Mouse (Mus musculus): ENCODE measurements around the gene Adam33. TPM values are rescaled to one million over a fixed set of nuclear protein-coding genes. Genes with fewer than 3 reads are reported as not detected.

Adam33 gene
- polyA plus RNA-seq, 1 experiment from 2014 or later, result 9.8 TPM

DNA sequence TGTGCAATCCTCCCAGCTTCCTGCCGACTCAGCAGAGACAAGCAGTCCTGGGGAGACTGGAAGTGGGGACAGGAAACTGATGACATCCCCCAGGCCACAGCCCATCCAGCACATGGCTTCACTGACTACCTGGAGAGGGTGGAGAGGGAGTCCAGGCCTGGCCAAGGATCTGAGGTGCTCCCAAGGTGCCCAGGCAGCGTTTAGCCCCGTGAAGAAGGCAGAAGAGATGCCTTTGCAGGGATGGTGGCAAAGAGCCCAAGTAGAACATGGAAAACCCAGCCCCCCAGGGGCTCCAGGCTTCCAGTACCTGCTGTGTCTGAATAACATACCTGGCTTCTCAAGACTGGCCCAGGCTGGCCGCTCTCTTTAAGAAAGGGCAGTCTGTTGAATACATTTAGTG, 25.0 kb upstream of the Adam33 start:
- no peak for ATAC-seq (ENCODE audit: insufficient number of reproducible peaks, low FRiP score)
- WGBS, result 73% methylated on average over 4 of the region's 4 CpGs
- H3K36me3 ChIP-seq, result no peaks in the 10 kb centered on the region
- H3K4me3 ChIP-seq, result no peak overlapping the region
- H3K4me1 ChIP-seq (replicated peaks), result 0 out of 2 replicates have a peak, but pooled peaks cover 3% of the 10 kb centered on the region
- no peak overlapping the region for H3K4me2 ChIP-seq
- H3K27ac ChIP-seq (ENCODE audit: poor library complexity, severe bottlenecking), result no peak overlapping the region
- no peak overlapping the region for H3K9ac ChIP-seq
- H3K9me3 ChIP-seq (replicated peaks), result no peaks in the 10 kb centered on the region
- H3K27me3 ChIP-seq (replicated peaks), result peaks cover 8% of the 10 kb centered on the region; the same call in 1 of the 2 replicates

DNA sequence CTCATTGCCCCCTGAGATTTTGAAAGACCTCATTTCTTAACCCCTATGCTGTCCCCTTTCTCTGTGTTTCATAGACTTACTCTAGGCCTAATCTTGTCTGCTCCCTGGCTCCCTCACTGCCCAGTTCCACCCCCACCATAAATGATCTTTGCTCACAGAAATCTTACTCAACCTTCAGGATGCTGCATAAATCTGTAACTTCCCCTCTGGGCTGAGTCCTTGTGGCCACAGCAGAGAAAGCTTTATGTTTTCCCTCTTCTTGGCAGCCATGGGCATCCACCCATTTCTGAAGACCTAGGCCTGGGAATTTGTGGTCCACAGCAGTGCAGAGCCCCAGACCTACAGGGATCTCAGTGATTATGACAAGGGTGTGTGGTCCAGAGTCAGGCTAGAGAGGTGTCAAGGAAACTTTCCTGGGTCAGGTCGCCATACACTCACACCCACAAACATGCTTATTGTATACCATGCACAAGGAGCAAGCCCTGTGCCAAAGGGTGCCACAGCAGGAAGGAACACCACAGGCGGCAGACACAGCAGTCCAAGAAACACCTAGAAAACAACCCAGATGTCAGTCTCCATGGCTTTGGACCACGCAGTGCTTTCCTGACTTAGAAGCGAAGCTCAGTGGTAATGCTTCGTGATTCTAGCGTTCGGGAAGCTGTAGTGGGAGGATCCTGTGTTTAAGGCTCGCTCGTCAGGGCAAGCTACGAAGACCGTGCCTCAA, 23.2 kb upstream of the Adam33 start, which contains the start of gene Siglec1:
TSS of gene Siglec1 (minus strand) at position 99 of the 724 bp plus-strand sequence.
- H3K9ac ChIP-seq, result no peak within 1 kb of the TSS
- WGBS, result 83% methylated on average over 11 of the region's 11 CpGs
- no peaks in the 10 kb centered on the region for H3K9me3 ChIP-seq (replicated peaks)
- no peak within 1 kb of the TSS for H3K4me2 ChIP-seq
- H3K27me3 ChIP-seq (replicated peaks), result peaks cover 8% of the 10 kb centered on the region; the same call in 1 of the 2 replicates
- H3K36me3 ChIP-seq, result no peaks in the 10 kb centered on the region
- H3K4me1 ChIP-seq (replicated peaks), result 0 out of 2 replicates have a peak, but pooled peaks cover 3% of the 10 kb centered on the region
- no peak within 1 kb of the TSS for H3K4me3 ChIP-seq
- no peak within 1 kb of the TSS for H3K27ac ChIP-seq (ENCODE audit: poor library complexity, severe bottlenecking)
- no peak for ATAC-seq (ENCODE audit: insufficient number of reproducible peaks, low FRiP score)

DNA sequence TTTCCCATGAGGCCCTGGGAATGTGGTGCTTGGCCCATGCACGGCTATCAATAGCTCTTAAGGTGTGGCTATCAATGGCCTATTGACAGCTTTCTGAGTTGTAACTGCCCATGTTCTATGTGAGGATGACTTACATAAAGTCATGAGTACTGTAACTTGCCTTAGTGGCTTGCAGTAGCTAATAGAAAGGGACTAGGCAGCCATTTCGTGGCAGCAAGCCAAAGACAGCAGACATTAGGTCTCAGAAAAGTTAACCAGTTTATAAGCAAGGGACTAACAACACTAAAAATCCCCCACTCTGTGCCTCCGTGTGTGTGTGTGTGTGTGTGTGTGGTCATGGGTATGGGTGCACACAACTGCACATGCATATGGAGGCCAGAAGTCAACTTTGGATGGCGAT, 20.6 kb upstream of the Adam33 start:
- WGBS, result 79% methylated on average over 4 of the region's 4 CpGs
- Histone ChIP-seq H3K27ac (ENCODE audit: poor library complexity, severe bottlenecking) (no peak overlapping the region), H3K4me1 (replicated peaks) (0 out of 2 replicates have a peak, but pooled peaks cover 3% of the 10 kb centered on the region), H3K4me3 (no peak overlapping the region), H3K36me3 (no peaks in the 10 kb centered on the region), H3K4me2 (no peak overlapping the region), H3K9ac (no peak overlapping the region), H3K9me3 (replicated peaks) (no peaks in the 10 kb centered on the region), H3K27me3 (replicated peaks) (peaks cover 20% of the 10 kb centered on the region; the same call in 1 of the 2 replicates)
- no peak for ATAC-seq (ENCODE audit: insufficient number of reproducible peaks, low FRiP score)

DNA sequence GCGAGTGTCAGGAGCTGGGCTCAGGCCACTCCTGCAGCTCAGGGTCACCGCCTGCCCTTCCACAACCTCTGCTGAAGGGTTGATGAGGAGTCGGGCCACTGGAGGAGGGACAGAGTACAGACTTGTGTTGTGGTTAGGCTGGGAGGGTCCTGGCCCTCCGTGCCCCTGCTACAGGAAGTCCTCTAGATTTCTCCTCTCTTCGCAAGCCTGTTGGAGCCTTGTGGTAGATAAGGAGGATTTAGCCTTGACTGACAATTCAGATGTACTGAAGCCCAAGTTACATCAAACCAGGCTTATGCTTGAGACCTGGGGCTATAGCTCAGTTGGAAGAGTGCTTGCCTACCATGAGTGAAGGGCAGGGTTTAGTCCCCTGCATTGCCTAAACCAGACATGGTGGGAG, 16.9 kb upstream of the Adam33 start:
- Histone ChIP-seq H3K27me3 (replicated peaks) (peaks cover 18% of the 10 kb centered on the region; the same call in 1 of the 2 replicates), H3K36me3 (no peaks in the 10 kb centered on the region), H3K4me3 (no peak overlapping the region), H3K4me2 (no peak overlapping the region), H3K9ac (no peak overlapping the region), H3K4me1 (replicated peaks) (no peaks in the 10 kb centered on the region), H3K9me3 (replicated peaks) (no peaks in the 10 kb centered on the region), H3K27ac (ENCODE audit: poor library complexity, severe bottlenecking) (no peak overlapping the region)
- ATAC-seq (ENCODE audit: insufficient number of reproducible peaks, low FRiP score), result no peak
- WGBS, result 47% methylated on average over 5 of the region's 5 CpGs

DNA sequence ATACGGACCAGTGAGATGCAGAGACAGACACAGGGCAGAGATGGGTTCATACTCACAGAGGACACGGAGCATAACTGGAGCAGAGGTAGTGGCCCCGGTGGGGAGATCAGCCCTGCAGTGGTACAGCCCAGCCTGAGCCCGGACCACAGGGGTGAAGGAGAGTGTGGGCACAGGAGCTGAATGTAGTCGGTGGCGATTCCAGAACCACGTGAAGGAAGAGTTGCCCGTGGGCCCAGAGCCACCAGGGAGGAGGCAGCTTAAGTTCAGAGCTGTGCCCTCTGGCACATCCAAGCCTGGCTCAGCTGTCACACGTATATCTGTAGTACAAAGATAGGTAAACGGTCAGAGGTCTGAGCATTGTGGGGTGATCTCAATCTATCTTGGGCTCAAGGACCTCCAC, 8.9 kb upstream of the Adam33 start:
- H3K4me1 ChIP-seq (replicated peaks), result no peaks in the 10 kb centered on the region
- no peaks in the 10 kb centered on the region for H3K9me3 ChIP-seq (replicated peaks)
- no peak overlapping the region for H3K27ac ChIP-seq (ENCODE audit: poor library complexity, severe bottlenecking)
- no peak for ATAC-seq (ENCODE audit: insufficient number of reproducible peaks, low FRiP score)
- no peak overlapping the region for H3K4me2 ChIP-seq
- peaks cover 16% of the 10 kb centered on the region; the same call in 1 of the 2 replicates for H3K27me3 ChIP-seq (replicated peaks)
- WGBS, result 80% methylated on average over 10 of the region's 10 CpGs
- H3K4me3 ChIP-seq, result no peak overlapping the region
- H3K36me3 ChIP-seq, result no peaks in the 10 kb centered on the region
- H3K9ac ChIP-seq, result no peak overlapping the region

DNA sequence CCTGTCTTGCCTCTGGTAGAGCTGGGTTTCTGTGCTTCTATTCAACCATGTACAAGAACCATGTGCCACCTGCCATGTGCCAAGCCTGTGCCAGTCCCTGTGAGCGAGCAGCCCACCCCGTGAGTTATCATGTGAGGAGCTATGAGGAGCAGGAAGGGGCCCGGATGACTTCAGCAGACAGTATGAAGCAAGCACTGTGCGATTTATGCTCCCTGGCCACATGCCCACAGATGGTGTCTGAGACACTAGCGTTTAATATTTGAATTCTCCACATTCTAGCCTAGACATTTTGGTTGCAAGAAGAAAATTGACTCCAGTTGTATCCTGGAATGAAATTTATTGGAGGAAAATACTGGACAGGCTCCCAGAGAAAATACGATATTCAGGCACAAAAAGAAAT, 3.9 kb upstream of the Adam33 start:
- no peak overlapping the region for H3K27ac ChIP-seq (ENCODE audit: poor library complexity, severe bottlenecking)
- H3K9ac ChIP-seq, result no peak overlapping the region
- H3K36me3 ChIP-seq, result no peaks in the 10 kb centered on the region
- H3K4me3 ChIP-seq, result no peak overlapping the region
- H3K27me3 ChIP-seq (replicated peaks), result peaks cover 55% of the 10 kb centered on the region
- H3K4me2 ChIP-seq, result no peak overlapping the region
- ATAC-seq (ENCODE audit: insufficient number of reproducible peaks, low FRiP score), result no peak
- H3K9me3 ChIP-seq (replicated peaks), result no peaks in the 10 kb centered on the region
- WGBS, result 66% methylated on average over 6 of the region's 6 CpGs
- H3K4me1 ChIP-seq (replicated peaks), result peaks cover 12% of the 10 kb centered on the region

DNA sequence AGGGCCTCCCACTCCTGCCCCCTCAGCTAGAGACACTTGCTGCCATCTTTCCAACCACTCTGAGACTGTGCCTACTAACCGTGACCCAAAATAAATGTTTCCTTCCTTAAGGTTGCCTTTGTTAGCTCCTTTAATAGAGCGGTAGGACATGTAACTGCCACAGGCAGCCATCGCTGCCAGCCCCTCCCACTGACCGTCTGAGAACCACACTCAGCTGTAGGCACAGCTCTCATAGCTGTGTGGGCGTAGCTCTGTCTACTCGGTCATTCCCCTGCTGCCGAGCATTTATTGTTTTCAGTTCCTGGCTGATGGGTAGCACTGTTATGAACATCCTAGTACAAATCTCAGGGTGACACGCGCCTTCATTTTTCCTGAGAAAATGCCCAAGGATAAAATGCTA, 2.7 kb upstream of the Adam33 start:
- Histone ChIP-seq H3K4me1 (replicated peaks) (peaks cover 18% of the 10 kb centered on the region), H3K4me3 (no peak overlapping the region), H3K27me3 (replicated peaks) (peaks cover 60% of the 10 kb centered on the region), H3K4me2 (no peak overlapping the region), H3K27ac (ENCODE audit: poor library complexity, severe bottlenecking) (no peak overlapping the region), H3K36me3 (no peaks in the 10 kb centered on the region), H3K9ac (no peak overlapping the region), H3K9me3 (replicated peaks) (no peaks in the 10 kb centered on the region)
- WGBS, result 65% methylated on average over 9 of the region's 9 CpGs
- no peak for ATAC-seq (ENCODE audit: insufficient number of reproducible peaks, low FRiP score)

DNA sequence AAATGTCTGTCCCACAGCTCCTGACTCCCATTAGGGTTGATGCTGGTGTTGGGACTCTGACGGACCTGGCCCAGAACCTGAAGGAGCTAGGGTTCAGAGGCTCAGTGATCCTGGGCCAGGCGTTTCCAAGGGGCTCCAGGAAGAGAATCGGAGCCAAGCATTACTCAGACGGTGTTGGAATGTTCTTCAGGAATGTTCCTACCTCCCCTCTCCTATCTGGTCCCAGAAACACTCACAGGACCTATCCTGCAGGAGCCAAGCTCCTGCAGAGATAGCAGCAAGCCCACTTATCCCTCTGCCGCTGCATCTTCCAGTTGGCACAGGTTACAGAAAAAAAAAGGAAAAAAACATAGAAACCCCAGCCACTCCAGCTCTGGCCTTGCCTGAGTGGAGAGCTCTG, 2.0 kb downstream of the Adam33 start:
- Histone ChIP-seq H3K27ac (ENCODE audit: poor library complexity, severe bottlenecking) (no peak overlapping the region), H3K9me3 (replicated peaks) (no peaks in the 10 kb centered on the region), H3K4me2 (peak overlapping the region; percentile 33; the same call in 1 of the 2 replicates), H3K4me1 (replicated peaks) (peaks cover 43% of the 10 kb centered on the region), H3K4me3 (no peak overlapping the region), H3K27me3 (replicated peaks) (peaks cover 57% of the 10 kb centered on the region), H3K36me3 (no peaks in the 10 kb centered on the region), H3K9ac (no peak overlapping the region)
- peak; percentile 35; the same call in 1 of the 2 replicates for ATAC-seq (ENCODE audit: insufficient number of reproducible peaks, low FRiP score)
- WGBS, result 22% methylated on average over 5 of the region's 5 CpGs

DNA sequence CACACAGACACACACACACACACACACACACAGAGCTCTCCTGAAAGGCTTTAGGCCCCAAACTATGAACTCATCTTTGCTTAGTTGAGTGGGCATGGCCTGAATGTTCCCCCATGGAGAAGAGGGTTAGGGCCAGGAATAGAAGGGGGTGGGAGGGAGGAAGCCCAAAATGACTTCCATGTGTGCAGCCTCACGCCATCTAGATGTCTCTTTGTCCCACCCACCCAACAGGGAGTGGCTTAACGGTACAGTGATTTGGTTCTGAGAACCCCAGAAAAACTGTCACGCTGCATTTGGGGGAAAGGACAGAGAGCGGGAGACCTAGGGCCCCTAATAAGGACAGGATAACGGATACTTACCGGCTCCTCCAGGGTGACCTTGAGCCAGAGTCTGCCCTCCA, 2.8 kb downstream of the Adam33 start:
- ATAC-seq (ENCODE audit: insufficient number of reproducible peaks, low FRiP score), result no peak
- H3K9me3 ChIP-seq (replicated peaks), result no peaks in the 10 kb centered on the region
- no peak overlapping the region for H3K4me3 ChIP-seq
- H3K36me3 ChIP-seq, result no peaks in the 10 kb centered on the region
- peaks cover 57% of the 10 kb centered on the region for H3K27me3 ChIP-seq (replicated peaks)
- peak overlapping the region; percentile 33; the same call in 1 of the 2 replicates for H3K4me2 ChIP-seq
- 57% methylated on average over 6 of the region's 6 CpGs for WGBS
- H3K27ac ChIP-seq (ENCODE audit: poor library complexity, severe bottlenecking), result no peak overlapping the region
- H3K4me1 ChIP-seq (replicated peaks), result peaks cover 51% of the 10 kb centered on the region
- no peak overlapping the region for H3K9ac ChIP-seq

DNA sequence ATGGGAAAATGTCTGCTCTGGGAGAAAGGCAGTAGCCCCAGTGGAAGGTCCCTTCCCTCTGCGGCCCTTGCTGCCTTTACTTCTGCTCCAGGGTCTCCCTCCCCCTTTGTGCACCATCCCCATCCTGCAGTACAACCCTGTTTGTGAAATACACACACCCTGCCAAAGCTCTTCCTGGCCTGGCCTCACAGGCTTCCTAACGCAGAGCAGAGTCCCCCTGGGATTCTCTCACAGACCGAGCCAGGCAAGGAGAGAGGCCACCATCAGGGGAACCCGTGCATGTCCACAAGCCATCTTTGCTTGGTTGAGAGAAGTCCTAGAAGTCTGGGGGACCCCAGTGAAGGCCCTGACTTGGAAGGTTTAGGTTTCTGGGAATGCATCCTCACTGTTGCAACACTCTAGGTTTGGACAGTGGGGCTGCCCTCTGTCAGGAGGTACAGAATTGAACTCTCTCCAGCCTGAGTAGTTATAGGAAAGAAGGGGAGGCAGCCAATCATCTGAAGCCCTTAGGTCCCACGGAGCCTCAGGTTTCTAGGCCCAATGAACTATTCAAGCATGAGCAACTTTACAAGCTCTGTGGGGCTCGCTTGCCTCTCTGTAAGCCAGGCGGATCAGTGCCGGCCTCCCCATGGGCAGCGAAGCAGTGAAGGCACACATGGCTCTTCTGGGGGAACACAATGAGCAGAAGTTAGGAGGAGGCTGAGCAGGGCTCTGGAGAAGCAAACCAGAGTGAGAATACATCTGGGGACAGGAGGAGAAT, 3.7 kb downstream of the Adam33 start:
- peaks cover 59% of the 10 kb centered on the region for H3K4me1 ChIP-seq (replicated peaks)
- ATAC-seq (ENCODE audit: insufficient number of reproducible peaks, low FRiP score), result no peak
- H3K4me3 ChIP-seq, result no peak overlapping the region
- WGBS, result 75% methylated on average over 9 of the region's 9 CpGs
- H3K36me3 ChIP-seq, result no peaks in the 10 kb centered on the region
- peaks cover 60% of the 10 kb centered on the region for H3K27me3 ChIP-seq (replicated peaks)
- H3K9me3 ChIP-seq (replicated peaks), result no peaks in the 10 kb centered on the region
- H3K27ac ChIP-seq (ENCODE audit: poor library complexity, severe bottlenecking), result peak overlapping the region; percentile 29; the same call in 1 of the 2 replicates
- H3K9ac ChIP-seq, result 0 out of 2 replicates have a peak overlapping the region, but pooled peaks have one; percentile 6
- H3K4me2 ChIP-seq, result no peak overlapping the region

DNA sequence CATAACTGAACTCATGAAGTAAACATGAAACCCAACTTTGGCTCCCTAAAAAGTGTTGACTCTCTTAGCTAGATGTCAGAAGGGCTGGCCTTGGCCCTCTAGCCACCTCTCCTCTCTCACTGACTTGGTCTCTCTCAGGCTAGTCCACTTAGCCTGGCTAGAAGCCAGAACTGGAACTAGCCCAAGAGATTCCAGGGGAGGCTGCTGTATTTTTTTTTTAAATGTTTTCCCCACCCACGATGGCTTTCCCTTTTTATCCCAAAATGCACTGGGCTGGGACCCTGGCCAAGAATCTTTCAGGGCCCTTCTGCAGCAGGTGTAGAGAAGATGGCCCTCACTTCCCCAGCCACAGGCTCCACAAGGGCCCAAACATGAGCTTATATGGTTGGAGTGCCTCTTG, 4.2 kb downstream of the Adam33 start:
- H3K4me1 ChIP-seq (replicated peaks), result peaks cover 64% of the 10 kb centered on the region
- 36% methylated on average over 1 of the region's 1 CpGs for WGBS
- no peak for ATAC-seq (ENCODE audit: insufficient number of reproducible peaks, low FRiP score)
- no peak overlapping the region for H3K4me3 ChIP-seq
- no peaks in the 10 kb centered on the region for H3K36me3 ChIP-seq
- 0 out of 2 replicates have a peak overlapping the region, but pooled peaks have one; percentile 6 for H3K9ac ChIP-seq
- H3K27me3 ChIP-seq (replicated peaks), result peaks cover 60% of the 10 kb centered on the region
- H3K4me2 ChIP-seq, result no peak overlapping the region
- H3K9me3 ChIP-seq (replicated peaks), result no peaks in the 10 kb centered on the region
- H3K27ac ChIP-seq (ENCODE audit: poor library complexity, severe bottlenecking), result peak overlapping the region; percentile 29; the same call in 1 of the 2 replicates
